Mouse (Mus musculus): ENCODE measurements around the gene Pink1. TPM values are rescaled to one million over a fixed set of nuclear protein-coding genes. Genes with fewer than 3 reads are reported as not detected.

Pink1 gene
- 52.8 TPM for polyA plus RNA-seq (2014; fragmentation: Illumina TruSeq; extraction: RNeasy Lipid Tissue Mini Kit (QIAGEN cat#74804))

DNA sequence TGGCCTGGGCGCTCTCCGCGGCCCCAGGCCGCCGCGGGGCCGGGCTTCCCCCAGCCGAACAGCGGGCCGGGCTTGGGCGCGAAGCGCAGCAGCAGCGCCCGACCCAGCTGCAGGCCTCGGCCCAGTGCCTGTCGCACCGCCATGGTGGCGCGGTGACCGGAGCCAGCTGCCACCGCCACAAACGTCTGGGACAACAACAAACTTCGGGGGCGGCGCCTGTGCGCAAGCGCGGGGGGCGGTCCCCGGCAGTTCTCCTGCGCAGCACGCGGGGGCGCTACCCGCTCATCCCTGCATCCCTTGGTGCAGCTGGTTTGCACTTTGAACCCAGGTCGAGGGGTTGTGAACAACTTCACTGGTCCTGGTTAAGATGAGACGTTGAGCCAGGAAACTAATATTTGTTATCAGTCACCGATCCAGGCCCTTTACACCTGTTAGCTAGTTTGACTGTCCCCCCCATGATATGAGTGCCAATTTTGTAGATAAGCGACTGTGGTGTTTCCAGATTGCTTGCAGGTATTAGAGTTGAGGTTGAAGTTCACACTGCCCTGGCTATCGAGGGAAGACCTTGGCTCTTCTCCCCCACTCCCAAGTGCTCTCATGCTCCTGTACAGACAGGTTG, at the start of gene Pink1:
TSS of gene Pink1 (minus strand) at position 231 of the 619 bp plus-strand sequence.

GRCm38 (mm10) chr4:138367641-138368497, 41.8 kb upstream of the Pink1 start, which contains the start of gene Cda:
TSS of gene Cda (minus strand) at chr4:138367992.

GRCm38 (mm10) chr4:138304340-138305104, 21.6 kb downstream of the Pink1 start, which contains the start of gene Ddost:
TSS of gene Ddost (plus strand) at chr4:138304730.

Other genes starting within 250 kb of the Pink1 start
- 187 TPM for gene Hp1bp3, start 110.0 kb downstream of the Pink1 start, polyA plus RNA-seq (2014; fragmentation: Illumina TruSeq; extraction: RNeasy Lipid Tissue Mini Kit (QIAGEN cat#74804))
- 0.31 TPM for gene Sh2d5, start 75.9 kb downstream of the Pink1 start, polyA plus RNA-seq (2014; fragmentation: Illumina TruSeq; extraction: RNeasy Lipid Tissue Mini Kit (QIAGEN cat#74804))
- gene Kif17, start 75.9 kb downstream of the Pink1 start, polyA plus RNA-seq (2014; fragmentation: Illumina TruSeq; extraction: RNeasy Lipid Tissue Mini Kit (QIAGEN cat#74804)), result not detected
- gene Ddost, start 21.6 kb downstream of the Pink1 start, polyA plus RNA-seq (2014; fragmentation: Illumina TruSeq; extraction: RNeasy Lipid Tissue Mini Kit (QIAGEN cat#74804)), result 23.1 TPM
- gene Cda, start 41.7 kb upstream of the Pink1 start, polyA plus RNA-seq (2014; fragmentation: Illumina TruSeq; extraction: RNeasy Lipid Tissue Mini Kit (QIAGEN cat#74804)), result not detected
- gene Fam43b, start 70.2 kb upstream of the Pink1 start, polyA plus RNA-seq (2014; fragmentation: Illumina TruSeq; extraction: RNeasy Lipid Tissue Mini Kit (QIAGEN cat#74804)), result not detected
- 2.7 TPM for gene Mul1, start 108.4 kb upstream of the Pink1 start, polyA plus RNA-seq (2014; fragmentation: Illumina TruSeq; extraction: RNeasy Lipid Tissue Mini Kit (QIAGEN cat#74804))
- gene Camk2n1, start 128.0 kb upstream of the Pink1 start, polyA plus RNA-seq (2014; fragmentation: Illumina TruSeq; extraction: RNeasy Lipid Tissue Mini Kit (QIAGEN cat#74804)), result 45.8 TPM

Data from ovary, adult 10 weeks (tissue).